Mouse (Mus musculus): ENCODE data around the gene Psd. TPM values are rescaled to one million over a fixed set of nuclear protein-coding genes. Genes with fewer than 3 reads are reported as not detected.
A peak's percentile ranks its signal among the peaks of the same experiment; 100 is the strongest.

Psd gene
- total RNA-seq, 4 experiments from 2014 or later, result 550 to 592 (median 567) TPM

GRCm38 (mm10) chr19:46308706-46309435 is 18.1 kb downstream of the Psd start:
- peak; percentile 62 to 83 for DNase-seq (ENCODE audit: low spot score in 2 of 2)

DNA sequence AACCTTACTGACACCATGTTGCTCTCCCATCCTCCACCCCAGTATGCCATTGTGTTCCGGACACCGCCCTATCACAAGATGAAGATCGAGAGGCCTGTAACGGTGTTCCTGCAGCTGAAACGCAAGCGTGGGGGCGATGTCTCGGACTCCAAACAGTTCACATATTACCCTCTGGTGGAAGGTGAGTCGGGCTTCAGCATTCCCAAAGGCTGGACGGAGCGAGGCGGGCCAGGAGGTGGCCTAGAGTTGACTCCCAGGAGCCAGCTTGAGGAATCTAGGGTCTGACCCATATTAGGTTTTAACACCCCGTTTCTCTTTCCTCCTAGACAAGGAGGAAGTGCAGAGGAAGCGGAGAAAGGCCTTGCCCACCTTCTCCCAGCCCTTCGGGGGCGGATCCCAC is 18.7 kb downstream of the Psd start:
- DNase-seq (ENCODE audit: low spot score in 2 of 2), result no peak

- peak in 1 of 2 experiments; percentile 9 for DNase-seq (ENCODE audit: low spot score in 2 of 2)
Observed at GRCm38 (mm10) chr19:46307781-46308180, 19.2 kb downstream of the Psd start.

DNA sequence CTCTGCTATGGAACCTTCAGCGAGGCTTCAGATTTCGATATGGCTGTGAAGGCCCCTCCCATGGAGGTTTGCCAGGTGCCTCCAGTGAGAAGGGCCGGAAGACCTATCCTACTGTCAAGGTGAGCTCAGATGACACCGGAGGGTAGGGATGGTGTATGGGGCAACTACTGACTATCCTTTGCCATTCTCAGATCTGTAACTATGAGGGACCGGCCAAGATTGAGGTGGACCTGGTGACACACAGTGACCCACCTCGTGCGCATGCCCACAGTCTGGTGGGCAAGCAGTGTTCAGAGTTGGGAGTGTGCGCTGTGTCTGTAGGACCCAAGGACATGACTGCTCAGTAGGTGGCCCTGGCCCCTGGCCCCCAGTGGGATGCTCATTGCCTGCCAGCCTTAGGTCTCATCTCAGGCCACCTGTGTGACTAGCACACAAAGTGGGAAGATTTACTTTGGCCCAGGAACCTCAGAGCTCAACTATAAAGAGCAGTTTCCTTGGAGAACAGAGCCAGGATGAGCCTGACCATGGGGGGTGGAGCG is 20.1 kb downstream of the Psd start:
- DNase-seq (ENCODE audit: low spot score in 2 of 2), result no peak

DNA sequence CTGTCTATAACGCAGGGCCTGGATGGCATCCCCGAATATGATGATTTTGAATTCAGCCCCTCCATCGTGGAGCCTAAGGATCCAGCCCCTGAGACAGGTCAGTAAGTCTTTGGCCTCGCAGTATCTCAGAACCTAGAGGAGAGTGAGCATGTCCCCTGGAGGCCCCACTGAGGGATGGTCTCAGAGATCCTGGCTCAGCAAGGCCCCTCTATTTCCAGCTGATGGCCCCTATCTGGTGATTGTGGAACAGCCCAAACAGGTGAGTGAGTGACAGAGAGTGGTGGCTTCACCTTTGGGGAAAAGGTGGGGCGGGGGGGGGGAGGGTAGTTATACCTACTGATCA is 20.7 kb downstream of the Psd start:
- no peak for DNase-seq (ENCODE audit: low spot score in 2 of 2)

DNA sequence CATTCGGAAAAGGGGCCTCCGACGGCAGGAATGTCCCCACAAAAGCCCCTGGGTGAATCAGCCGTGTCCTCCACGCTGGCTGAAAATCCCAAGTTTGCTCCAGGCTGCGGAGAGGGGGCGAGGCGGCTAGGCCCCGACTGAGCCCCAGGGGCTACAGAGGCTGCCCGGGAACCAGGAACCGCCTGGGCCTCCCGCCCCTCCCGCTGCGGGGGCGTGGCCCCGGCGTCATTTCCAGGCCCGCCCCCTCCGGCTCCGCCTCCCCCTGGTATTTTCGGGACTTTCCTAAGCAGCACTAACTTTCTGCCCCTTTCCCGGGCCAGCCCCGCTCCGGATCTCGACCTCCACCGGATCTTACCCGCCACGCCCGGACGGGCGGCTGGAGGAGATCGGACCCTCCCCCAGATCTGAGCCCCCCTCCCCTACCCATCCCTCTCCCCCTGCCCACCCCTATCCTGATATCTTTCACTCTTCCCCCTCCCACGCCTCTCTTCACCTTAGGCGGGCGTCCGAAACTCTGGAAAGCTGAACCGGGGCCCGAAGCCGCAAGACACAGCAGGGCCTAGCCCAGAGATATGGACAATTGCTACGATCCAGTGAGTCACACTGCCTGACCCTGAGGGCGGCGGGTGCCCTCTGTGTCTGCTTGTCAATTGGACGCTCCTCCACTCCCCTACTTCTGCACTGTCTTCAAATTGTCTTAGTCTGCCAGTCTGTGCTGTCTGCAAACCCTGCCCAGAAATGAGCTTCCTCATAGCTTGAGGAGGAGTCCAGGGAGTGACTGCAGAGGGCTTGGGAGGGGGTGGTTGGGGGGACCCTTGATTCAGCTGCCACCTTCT is 21.3 kb downstream of the Psd start:
- DNase-seq (ENCODE audit: low spot score in 2 of 2), result peak in 1 of 2 experiments; percentile 57

DNA sequence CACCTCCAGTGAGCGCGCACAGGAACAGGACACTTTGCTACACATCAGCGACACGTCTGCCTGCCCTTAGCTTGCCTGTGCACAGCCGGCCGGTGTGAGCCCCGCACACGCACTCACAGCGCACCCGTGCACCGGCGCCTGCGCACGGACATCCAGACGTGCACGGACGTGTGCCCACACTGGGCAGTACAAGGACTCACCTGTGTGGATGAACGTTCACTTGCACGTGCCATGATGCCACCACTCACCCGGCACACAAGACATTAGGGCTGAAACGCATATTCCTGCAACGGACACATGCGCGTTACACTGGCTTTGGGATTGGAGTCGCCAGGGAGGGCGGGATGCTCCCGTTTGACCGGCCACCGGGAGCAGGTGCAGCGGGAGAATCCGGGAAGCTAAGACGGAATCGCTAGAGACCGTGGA is 22.0 kb downstream of the Psd start:
- no peak for DNase-seq (ENCODE audit: low spot score in 2 of 2)

DNA sequence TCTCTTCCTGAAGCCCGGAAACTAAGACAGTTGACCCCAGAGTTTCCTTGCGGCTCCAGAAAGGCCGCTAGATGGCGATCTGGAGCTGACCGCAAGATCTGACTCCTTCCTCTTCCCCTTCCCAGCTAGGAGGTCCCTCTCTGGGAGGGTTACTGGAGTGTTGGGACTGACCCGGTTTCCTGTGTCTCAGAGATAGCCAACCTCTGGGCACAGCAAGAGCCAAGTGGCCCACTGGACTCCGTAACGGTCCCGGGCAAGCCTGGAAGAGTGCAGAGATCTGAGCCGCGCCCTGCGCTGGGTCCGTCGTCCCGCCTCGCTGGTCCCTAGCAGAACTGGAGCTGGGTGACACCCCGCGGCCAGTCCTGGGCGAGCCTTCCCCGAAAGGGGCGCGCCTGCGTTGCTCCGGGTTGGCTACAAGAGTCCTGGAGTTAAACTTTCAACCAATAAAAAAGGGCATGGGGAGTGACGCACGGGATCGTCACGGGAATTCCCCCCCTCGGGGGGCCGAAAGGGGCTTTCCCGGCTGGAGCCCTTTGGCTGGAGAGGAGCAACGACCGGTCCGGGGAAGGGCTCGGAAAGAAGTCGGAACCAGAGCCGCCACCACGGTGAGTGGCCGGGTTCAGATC is 22.6 kb downstream of the Psd start, which contains the start of gene Nfkb2:
Gene Nfkb2, plus strand, starts transcription at position 105 of the 626 bp plus-strand sequence.
- peak in 1 of 2 experiments; percentile 70 for DNase-seq (ENCODE audit: low spot score in 2 of 2)

DNA sequence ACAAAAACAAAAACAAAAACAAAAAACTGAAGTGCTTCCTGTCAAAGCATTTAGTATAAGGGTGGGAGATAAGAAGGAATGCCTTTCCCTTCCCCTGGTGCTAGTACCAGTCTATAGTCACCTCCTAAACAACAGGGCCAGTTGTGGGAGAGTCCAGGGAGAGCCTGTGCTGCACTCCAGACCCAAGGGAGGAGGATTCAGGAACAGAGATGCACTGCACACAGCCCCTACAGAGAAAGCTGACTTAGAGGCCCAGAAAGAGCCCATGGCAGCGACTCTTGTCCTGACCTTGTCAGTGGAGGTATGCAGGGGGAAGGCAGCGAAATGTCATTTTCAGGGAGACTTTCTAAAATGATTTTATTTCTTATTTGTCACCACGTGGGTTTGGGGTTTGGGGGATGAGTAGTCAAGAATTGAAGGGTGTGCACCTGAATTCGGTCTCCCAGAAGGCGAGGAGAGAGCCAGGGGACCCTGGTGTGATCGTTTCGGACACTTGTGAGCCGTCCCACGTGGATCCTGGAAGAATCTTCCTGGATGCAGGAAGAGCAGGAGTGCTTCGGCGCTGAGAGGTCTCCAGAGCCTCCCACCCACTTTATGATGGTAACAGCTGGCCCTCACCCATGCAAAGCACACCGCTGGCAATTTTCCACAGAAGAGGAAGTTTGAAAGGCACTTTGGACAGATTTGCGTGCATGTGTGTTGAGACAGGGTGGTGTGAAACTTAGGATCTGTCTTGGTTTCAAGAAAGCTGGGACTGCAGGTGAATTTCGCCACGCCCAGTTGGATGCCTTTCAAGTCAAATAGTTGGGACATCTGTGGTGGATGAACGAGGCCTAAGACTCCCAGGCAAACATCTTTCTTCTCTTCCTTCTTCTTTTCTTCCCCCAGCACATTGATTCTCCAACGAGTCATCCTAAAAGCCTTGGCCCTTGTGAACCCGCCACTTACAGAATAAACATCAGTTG is 23.4 kb downstream of the Psd start:
- no peak for DNase-seq (ENCODE audit: low spot score in 2 of 2)

- no peak for DNase-seq (ENCODE audit: low spot score in 2 of 2)
Observed at GRCm38 (mm10) chr19:46302551-46302950, 24.4 kb downstream of the Psd start.

DNA sequence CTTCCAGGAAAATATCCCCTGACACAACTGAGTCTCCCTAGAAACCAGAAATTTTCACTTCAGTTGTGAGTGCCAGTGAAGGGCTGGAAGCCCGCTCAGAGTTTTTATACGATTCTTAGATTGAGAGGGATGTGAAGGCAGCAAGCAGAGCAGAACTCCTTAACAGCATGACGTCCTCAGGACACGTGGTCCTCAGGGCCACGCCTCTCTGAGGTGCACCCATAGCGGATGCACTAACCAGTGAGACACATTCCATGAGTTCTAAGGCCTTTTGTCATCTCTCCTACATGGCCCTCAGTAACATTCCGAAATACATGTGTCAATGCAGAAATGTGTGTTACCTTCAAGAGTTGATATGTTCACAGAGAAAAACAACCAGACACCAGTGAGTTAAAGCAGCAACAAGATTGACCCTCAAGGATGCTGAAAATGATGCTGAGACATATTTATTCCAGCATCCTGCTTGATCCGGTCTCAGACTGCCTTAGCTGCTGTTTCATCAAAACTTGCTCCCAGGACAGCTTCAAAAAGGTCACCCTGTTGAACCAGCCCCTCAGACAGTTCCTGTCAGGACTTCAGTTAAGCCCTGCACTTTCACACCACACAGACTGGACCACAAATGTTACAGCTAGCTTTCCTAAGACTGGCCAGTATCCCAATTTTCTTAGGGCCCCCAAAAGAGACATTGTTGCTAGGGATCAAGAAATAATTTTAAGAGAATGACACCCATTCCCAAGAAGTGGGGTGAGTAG is 26.5 kb downstream of the Psd start:
- no peak for DNase-seq (ENCODE audit: low spot score in 2 of 2)

DNA sequence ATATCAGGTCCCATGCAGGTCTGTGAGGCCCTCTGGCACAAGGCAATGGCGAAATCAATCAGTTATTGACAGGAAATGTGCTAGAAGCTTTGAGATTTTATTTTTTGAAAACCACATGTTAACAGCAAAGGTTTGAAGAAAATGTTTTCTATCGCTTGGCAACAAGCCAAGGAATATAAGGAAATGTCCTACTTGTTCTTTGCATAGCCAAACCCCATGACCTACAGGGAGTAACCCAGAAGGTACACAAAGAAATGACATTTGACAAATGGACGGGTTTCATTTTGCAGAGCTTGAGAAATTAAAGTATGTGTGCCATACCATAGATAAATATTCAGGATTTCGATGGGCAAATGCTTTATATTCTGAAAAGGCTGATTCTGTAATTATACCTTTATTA is 30.0 kb downstream of the Psd start:
- no peak for DNase-seq (ENCODE audit: low spot score in 2 of 2)

DNA sequence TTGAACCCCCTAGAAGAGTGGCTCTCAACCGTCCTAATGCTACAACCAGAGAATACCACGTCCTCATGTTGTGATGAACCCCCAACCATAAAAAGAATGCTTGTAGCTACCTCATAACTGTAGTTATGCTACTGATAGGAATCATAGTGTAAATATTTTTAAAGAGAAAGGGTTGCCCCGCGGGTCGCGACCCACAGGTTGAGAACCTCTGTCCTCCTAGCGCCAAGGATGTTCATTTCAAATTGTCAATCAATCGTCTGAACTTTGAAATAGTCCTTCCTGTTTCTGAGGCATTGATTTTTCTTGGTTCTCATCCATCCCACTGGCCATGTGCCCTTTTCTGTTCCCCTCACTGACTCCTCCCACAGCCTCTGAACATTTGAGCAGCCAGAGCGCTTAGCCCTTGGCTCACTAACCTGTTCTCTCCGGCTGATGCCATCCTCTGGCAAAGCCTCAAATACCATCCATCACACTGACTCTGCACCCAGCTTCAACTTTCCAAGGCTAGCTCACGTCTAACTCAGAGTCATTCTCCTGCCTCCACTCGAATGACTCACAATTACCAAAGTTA is 36.3 kb downstream of the Psd start:
- no peak for DNase-seq (ENCODE audit: low spot score in 2 of 2)

- no peak for DNase-seq (ENCODE audit: low spot score in 2 of 2)
Observed at GRCm38 (mm10) chr19:46287566-46287965, 39.4 kb downstream of the Psd start.

DNA sequence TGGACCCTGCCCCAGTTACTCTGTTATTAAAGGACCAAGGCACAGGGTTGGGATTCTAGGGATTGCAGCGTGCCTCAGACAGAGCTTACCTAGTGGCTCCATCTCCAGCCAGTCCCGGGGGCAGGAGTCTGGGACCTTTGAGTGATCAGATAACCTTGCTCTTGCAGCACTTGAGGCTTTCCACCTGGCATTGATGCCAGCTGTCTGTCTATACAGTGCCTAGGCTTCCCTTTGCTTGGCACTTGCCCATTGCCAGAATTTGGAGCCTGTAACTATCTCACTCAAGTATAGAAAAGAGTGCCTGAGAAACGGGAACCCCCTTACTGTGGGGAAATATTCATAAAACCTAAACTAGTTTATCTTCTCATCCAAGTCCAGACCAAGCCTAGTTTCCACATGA is 40.0 kb downstream of the Psd start:
- DNase-seq (ENCODE audit: low spot score in 2 of 2), result no peak

DNA sequence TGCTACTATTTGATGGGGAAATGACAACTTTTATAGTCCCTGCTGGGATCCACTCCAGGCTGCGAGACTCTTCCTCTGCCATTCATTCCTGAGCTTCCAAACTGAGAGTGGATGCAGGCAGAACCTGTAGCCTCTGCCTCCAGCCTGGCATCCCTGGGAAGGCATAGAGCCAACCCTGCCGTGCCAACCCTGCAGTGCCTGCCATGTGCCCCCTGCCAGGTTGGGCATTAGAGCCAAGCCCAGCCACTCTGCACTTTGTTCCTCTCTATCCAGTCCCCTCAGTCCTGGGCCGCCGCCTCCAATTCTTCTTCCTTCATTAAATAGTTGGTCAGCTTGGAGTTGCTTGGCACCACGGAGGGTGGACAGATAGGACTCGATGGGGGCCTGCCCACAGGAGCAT is 40.9 kb downstream of the Psd start:
- no peak for DNase-seq (ENCODE audit: low spot score in 2 of 2)

GRCm38 (mm10) chr19:46285631-46286030 is 41.3 kb downstream of the Psd start:
- no peak for DNase-seq (ENCODE audit: low spot score in 2 of 2)

DNA sequence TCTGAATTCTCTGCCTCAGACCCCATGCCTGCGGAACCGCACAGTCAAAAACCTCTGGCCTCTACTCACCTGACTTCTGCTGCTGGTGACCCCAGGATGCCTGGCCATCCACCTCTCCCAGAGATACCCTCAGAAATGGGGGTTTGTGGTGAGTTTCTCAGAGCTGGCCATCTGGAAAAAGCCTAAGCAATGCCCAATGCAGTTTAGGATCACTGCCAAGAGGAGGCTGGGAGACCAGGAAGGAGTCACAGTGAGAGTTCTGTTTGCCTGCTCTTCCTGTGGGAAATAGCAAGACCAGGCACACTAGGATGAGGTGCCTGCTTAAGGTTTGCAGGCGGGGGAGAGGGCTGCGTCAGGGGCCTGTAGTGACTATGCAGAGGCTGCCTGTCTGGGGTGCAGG is 42.3 kb downstream of the Psd start:
- DNase-seq (ENCODE audit: low spot score in 2 of 2), result no peak

DNA sequence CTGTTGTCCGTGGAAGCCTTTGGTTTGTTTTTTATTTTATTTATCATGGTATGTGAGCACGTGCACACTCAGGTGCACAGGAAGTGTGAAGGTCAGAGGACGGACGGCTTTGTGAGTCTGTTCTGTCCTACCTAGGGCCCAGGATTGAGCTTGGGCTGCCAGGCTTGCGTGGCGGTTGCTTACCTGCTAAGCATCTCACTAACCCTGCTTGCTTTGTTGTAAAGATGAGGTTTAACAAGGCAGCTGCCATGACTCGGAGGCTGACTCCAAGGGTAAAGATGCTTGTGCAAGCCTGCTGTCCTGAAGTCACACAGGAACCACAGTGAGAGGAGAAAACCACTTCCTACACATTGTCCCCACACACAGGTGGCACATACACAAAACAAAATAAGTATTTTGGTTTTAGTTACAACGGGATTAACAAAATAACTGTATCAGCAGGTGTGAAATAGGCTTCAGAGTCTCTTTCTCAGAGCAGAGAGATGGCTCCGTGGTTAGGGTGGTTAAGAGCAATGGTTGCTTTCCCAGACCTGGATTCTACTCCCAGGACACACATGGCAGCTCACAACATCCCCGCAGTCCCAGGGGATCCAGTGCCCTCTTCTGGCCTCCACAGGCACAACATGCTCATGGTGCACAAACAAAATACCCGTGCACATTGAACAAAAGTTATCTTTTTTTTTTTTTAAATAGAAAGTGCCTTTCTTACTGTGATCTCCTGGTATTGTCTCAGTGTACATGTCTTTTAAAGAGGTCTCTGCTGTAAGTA is 44.7 kb downstream of the Psd start:
- no peak for DNase-seq (ENCODE audit: low spot score in 2 of 2)

Data from left cerebral cortex, adult 8-10 months (tissue).